8 mouse cellular contexts compared by ENCODE assay signal in the genomic region with DNA sequence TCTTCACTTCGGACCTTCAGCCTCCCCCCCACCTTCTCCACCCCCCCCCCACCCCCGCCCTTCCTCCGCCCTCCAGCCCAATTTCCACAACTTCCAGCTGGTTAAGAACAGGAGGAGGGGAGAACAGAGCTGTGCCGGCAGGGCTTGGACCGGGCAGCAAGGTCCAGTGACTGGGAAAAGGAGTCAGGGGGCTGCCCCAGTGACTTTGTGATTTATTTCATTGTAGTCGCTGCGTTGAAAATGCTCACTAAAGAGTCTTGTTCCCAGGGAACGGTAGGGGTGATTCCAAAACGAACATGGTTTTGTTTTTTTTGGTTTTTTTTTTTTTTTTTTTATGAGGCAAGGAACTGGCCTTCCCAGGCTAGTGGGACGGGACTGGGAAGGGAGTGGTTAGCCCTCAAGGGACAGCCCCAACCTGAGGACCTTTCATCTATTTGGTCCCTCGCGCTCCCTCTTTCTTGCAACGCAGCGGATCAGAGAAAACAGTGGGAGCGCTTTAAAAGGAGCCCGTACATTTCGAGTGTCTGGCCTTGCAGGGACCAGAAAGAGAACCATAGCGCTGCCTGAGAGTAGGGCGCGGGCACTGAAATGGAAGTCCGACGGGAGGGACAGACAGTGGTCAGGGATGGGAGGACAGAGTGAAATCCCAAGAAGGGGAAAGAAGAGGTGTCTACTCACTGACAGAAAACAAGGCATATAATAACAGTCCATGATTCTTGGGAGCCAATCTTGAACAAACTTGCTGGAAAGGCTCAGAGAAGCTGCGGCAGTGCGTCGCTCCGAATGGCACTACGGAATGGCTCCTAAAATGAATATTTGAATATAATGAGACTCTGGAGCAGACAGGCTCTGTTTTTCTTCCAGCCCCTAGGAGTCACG. TPM values are rescaled to one million over a fixed set of nuclear protein-coding genes. Genes with fewer than 3 reads are reported as not detected.
A peak's percentile ranks its signal among the peaks of the same experiment; 100 is the strongest.
DNase-seq lines count a peak whose midpoint lies in the region; ATAC-seq and TF ChIP-seq lines count a peak whose summit lies in the region.

No protein-coding gene starts in this region.

- no peak for TF ChIP-seq POLR2A in liver, adult 2 months (IDR thresholded peaks at IDR 0.05; ENCODE audit: extremely low read depth, insufficient read depth, low read length)

- H3K4me2 ChIP-seq in forebrain, postnatal 0 days (ENCODE audit: low read depth): peak overlapping the region; percentile 88
- peak overlapping the region; percentile 85 for H3K4me2 ChIP-seq in midbrain, embryonic 13.5 days (replicated peaks)

- H3K79me2 ChIP-seq in liver, adult 2 months (ENCODE audit: control insufficient read depth, insufficient read depth, low read length): no peaks in the 10 kb centered on the region

- peak overlapping the region; percentile 47 for H3K4me3 ChIP-seq in liver, adult 2 months (ENCODE audit: insufficient read depth, low read depth, low read length)
- H3K4me3 ChIP-seq in forebrain, postnatal 0 days (ENCODE audit: low read depth, low read length): peak overlapping the region; percentile 53
- peak overlapping the region; percentile 53 for H3K4me3 ChIP-seq in midbrain, embryonic 13.5 days (replicated peaks)

- intact Hi-C loops in left cerebral cortex, postnatal 25 days (cut with DNase I): loop anchor here (5.0 kb wide), 2 partner anchors 79 to 394 kb away; no protein-coding TSS in a partner anchor
- intact Hi-C loops in left cerebral cortex, postnatal 4 days (cut with DNase I): no loop called here

- TF ChIP-seq CTCF in liver, adult 2 months (IDR thresholded peaks at IDR 0.05; ENCODE audit: low read depth, low read length): no peak
- no peak for TF ChIP-seq CTCF in forebrain, postnatal 0 days (IDR thresholded peaks at IDR 0.05; ENCODE audit: low read depth)

- H3K4me1 ChIP-seq in liver, adult 2 months (ENCODE audit: control insufficient read depth, insufficient read depth, low read length): peaks cover 6% of the 10 kb centered on the region; the same call in 1 of the 2 replicates
- peaks cover 4% of the 10 kb centered on the region; the same call in 1 of the 2 replicates for H3K4me1 ChIP-seq in forebrain, postnatal 0 days (ENCODE audit: insufficient read depth)
- H3K4me1 ChIP-seq in midbrain, embryonic 13.5 days (replicated peaks): peaks cover 50% of the 10 kb centered on the region

- peak overlapping the region; percentile 0; the same call in 1 of the 2 replicates for H3K27ac ChIP-seq in liver, adult 2 months (replicated peaks; ENCODE audit: insufficient read depth, low read depth, low read length)
- no peak overlapping the region for H3K27ac ChIP-seq in forebrain, postnatal 0 days (ENCODE audit: low read depth, low read length)
- no peak overlapping the region for H3K27ac ChIP-seq in midbrain, embryonic 13.5 days

- DNase-seq in liver, adult 2 months (ENCODE audit: extremely low read depth, low read depth, low spot score): peak; percentile 30
- DNase-seq in liver: no peak
- DNase-seq in forebrain, postnatal 0 days: no peak
- DNase-seq in kidney, adult 9 months: peak; percentile 37
- DNase-seq in urinary bladder, postnatal 36 days (ENCODE audit: low spot score in 2 of 2): no peak
- no peak for DNase-seq in left cerebral cortex, postnatal 25 days (ENCODE audit: low spot score in 2 of 2)
- DNase-seq in left cerebral cortex, postnatal 4 days: no peak

- peak; percentile 78; the same call in 1 of the 2 replicates for ATAC-seq in forebrain, postnatal 0 days
- peak; percentile 19 for ATAC-seq in midbrain, embryonic 13.5 days

- 2% methylated on average over 28 of the region's 28 CpGs for WGBS in liver, adult 2 months
- under 1% methylated on average over 28 of the region's 28 CpGs for WGBS in forebrain, postnatal 0 days
- under 1% methylated on average over 28 of the region's 28 CpGs for WGBS in midbrain, embryonic 13.5 days

- no peaks in the 10 kb centered on the region for H3K9me3 ChIP-seq in forebrain, postnatal 0 days (ENCODE audit: low read length)
- H3K9me3 ChIP-seq in midbrain, embryonic 13.5 days: no peaks in the 10 kb centered on the region

- peak overlapping the region; percentile 48; the same call in 1 of the 2 replicates for H3K9ac ChIP-seq in liver, adult 2 months (ENCODE audit: low read depth, low read length)
- peak overlapping the region; percentile 39; the same call in 1 of the 2 replicates for H3K9ac ChIP-seq in forebrain, postnatal 0 days
- H3K9ac ChIP-seq in midbrain, embryonic 13.5 days (replicated peaks): peak overlapping the region; percentile 55

- H3K36me3 ChIP-seq in liver, adult 2 months (ENCODE audit: control insufficient read depth, insufficient read depth, low read length): no peaks in the 10 kb centered on the region
- no peaks in the 10 kb centered on the region for H3K36me3 ChIP-seq in forebrain, postnatal 0 days (ENCODE audit: insufficient read depth)
- H3K36me3 ChIP-seq in midbrain, embryonic 13.5 days: no peaks in the 10 kb centered on the region

- H3K27me3 ChIP-seq in liver, adult 2 months (ENCODE audit: control insufficient read depth, insufficient read depth, low read length): 0 out of 2 replicates have a peak, but pooled peaks cover 2% of the 10 kb centered on the region
- H3K27me3 ChIP-seq in forebrain, postnatal 0 days (ENCODE audit: insufficient read depth, low read length): peaks cover 89% of the 10 kb centered on the region
- H3K27me3 ChIP-seq in midbrain, embryonic 13.5 days: peaks cover 96% of the 10 kb centered on the region

RNA-seq across cellular contexts. Expression of gene Bmp4, which starts 3.8 kb away (rescaled TPM):
- 1.8 and 10.5 TPM in 2 replicates for total RNA-seq in liver, adult 2 months (2014; rRNA removed)
- 5.2 and 10.0 TPM in 2 replicates for polyA plus RNA-seq in liver, adult 2 months (2012; rRNA removed)
- 4.8 and 5.5 TPM in 2 replicates for total RNA-seq in forebrain, postnatal 0 days (2014; rRNA removed)
- 1.9 and 4.2 TPM in 2 replicates for polyA plus RNA-seq in forebrain, postnatal 0 days (2015; fragmentation: Nextera tagmentation; extraction: Ambion mirVana)
- polyA plus RNA-seq in midbrain, embryonic 13.5 days (2015; fragmentation: Nextera tagmentation; extraction: Ambion mirVana): 2.6 and 5.7 TPM in 2 replicates
- total RNA-seq in left cerebral cortex, postnatal 25 days (2021): 1 to 10 TPM; 7.1 to 8.5 TPM
- 1 to 10 TPM; 6.1 to 7.1 TPM for total RNA-seq in left cerebral cortex, postnatal 4 days (2021)

RNA-seq across cellular contexts. Expression of gene Gm15217, which starts 7.5 kb away (rescaled TPM):
- total RNA-seq in liver, adult 2 months (2014; rRNA removed): not detected in 2 replicates
- polyA plus RNA-seq in liver, adult 2 months (2012; rRNA removed): not detected in 2 replicates
- not detected in 2 replicates for total RNA-seq in forebrain, postnatal 0 days (2014; rRNA removed)
- polyA plus RNA-seq in forebrain, postnatal 0 days (2015; fragmentation: Nextera tagmentation; extraction: Ambion mirVana): not detected in 2 replicates
- polyA plus RNA-seq in midbrain, embryonic 13.5 days (2015; fragmentation: Nextera tagmentation; extraction: Ambion mirVana): not detected in 2 replicates
- not detected for total RNA-seq in left cerebral cortex, postnatal 25 days (2021)
- not detected for total RNA-seq in left cerebral cortex, postnatal 4 days (2021)

Comparison
In these comparisons a context has a peak if more than half of its experiments do, and no peak if none do; other contexts are left out.
1. DNase-seq: peak in liver, adult 2 months (single experiment) and kidney, adult 9 months (single experiment); none in liver (single experiment), forebrain, postnatal 0 days (single experiment), urinary bladder, postnatal 36 days (0 of 2), left cerebral cortex, postnatal 25 days (0 of 2) and left cerebral cortex, postnatal 4 days (single experiment).
2. Peak in every context shown above with its lines, with median percentiles within 50 percentile points of each other: H3K4me3 ChIP-seq and H3K9ac ChIP-seq.